Mouse (Mus musculus): Measurements from ENCODE around the gene Trappc6a.

Gene Trappc6a

DNA sequence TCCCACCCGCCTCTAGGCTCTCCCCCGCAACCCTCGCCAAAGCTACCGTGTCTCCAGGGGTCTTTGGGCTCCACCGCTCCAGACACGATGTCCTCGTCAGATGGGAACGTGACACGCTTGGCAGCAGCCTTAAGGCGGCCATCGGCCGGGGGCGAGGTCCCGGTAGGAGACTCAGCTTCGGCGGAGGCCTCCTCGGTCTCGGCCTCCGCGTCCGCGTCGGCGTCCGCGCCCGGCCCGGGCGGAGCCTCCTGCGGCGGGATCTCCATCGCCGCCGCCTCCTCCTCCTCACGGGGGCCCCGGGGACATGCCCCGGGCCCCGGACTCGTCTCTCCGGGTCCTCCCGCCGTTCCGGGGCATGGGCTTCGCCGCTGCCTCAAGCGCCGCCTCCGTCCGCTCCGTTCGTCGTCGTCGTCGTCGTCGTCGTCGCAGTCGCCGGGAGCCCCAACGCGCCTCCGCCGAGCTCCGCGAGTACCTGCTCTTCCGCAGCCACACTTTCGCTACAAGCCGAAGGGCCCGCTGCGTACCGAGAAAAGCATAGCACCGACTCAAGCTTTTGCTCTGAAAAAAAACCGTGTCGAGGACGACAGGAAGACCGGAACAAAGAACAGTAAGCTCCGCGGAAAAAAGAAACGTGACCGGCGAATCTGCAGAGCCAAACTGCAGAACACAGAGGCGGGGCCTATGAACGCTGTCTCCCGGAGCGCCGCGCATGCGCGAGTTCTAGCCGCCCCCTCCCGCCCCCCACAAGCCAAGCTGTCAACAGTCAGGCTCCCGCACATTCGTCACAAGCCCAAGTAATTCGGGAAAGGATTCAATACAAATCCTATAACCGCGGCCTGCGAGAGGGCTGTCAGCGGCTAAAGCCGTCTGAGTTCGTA, 53.8 kb downstream of the Trappc6a start:
- peak; percentile 95 to 97 for DNase-seq

DNA sequence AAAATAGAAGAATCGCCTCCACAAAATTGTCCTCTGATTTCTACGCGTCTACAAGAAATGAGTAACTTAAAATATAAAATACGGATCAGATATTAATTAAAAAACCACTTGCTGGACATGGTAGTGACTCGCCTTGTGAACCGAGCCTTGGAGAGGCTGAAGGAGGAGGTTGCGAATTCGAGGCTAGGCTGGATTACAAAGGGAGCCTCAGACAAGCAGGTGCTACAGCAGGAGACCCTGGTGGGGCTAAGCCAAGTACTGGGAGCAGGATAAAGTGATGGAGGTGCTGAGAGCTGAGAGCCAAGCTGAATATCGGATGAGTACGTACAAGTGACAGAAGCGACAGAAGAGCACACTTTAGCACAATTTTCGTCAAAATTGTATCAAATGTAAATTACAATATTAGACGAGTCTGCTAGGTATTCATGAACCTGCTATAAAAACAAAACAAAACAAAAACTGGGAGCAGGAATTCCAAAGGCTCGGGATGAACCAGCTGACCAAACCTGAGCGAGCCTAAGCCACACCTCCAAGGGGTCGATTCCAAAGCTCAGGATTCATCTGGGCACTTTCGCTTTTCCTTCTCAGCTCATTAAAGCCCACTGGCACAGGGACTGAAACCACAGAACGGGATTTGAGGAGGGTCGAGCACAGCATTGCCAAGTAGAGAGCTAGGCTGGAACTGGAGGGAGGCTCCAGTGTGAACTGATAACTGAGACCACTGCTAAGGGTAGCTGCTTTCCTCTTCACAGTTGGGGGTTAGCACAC, 54.6 kb downstream of the Trappc6a start, which contains the start of gene Ppp1r37:
Gene Ppp1r37, minus strand, starts transcription at position 434 of the 768 bp plus-strand sequence.
- DNase-seq: peak; percentile 38 to 49

DNA sequence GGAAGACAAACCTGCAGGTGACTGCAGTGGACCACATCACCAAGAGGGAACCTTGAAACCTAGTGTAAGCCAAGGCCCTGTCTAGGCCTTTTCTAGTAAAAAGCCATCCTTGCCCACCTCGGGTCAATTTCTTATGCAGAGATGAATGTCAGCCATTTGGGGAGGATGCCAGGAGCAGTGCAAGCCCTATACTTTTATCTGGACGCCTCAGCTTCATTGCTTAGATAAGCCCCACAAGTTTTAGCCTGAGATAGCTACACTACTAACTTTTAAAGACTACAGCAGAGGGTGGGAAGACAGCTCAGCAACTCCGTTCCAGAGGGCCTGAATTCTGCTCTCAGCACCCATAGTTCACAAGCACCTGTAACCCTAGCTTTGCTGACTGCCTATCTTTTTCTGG, 55.7 kb downstream of the Trappc6a start:
- no peak for DNase-seq

DNA sequence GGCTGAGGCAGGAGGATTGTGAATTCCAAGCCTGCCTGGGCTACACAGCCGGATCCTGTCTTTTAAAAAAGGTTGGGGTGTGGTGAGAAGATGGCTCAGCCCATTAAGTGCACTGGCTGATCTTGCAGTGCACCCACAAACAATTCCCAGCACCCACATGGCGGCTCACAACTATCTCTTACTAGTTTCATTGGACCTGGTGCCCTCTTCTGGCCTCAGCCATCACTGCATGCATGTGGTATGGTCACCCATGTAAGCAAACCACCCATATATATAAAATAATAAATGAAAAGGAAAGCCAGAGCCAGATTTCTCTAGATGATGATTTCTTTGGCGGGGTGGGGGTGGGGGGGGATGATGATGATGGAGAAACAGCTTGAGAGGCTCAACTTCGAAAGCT, 56.3 kb downstream of the Trappc6a start:
- DNase-seq: no peak

All from cerebellum, postnatal 25 days (tissue).